20 mouse cellular contexts compared by ENCODE assay signal in the genomic region with DNA sequence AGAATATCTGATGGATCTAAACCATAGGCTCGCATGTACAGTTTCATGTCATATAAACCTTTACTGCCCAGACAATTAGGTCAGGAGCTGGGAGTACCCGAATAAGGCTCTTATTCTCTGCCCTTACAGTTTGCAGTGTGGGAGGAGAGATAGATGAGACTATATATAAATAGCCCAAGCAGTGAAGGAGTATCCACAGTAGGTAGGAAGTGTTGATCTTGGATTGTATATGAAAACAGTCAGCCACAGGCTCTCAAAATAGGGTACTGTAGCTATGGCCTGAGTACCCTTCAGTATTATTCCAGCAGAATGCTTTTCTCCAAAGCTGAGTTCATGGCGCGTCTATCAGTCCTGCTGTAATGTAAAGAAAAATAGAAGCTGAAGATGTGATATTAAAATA. TPM values are rescaled to one million over a fixed set of nuclear protein-coding genes. Genes with fewer than 3 reads are reported as not detected.
A peak's percentile ranks its signal among the peaks of the same experiment; 100 is the strongest.
DNase-seq lines count a peak whose midpoint lies in the region; ATAC-seq and TF ChIP-seq lines count a peak whose summit lies in the region.
"Had no signal": no experiment of that assay in that cellular context is flagged by ENCODE, and none has a peak within 500 bp of the region (broad histone marks: within the 10 kb centered on the region; RNA-seq: fewer than 3 reads in every experiment).

No protein-coding gene starts in this region.

- no peaks in the 10 kb centered on the region for H3K27me3 ChIP-seq in kidney, embryonic 15.5 days
- H3K27me3 ChIP-seq: embryonic facial prominence, embryonic 12.5 days; forebrain, embryonic 13.5 days; forebrain, embryonic 15.5 days had no signal

- no peaks in the 10 kb centered on the region for H3K4me1 ChIP-seq in kidney, embryonic 15.5 days
- H3K4me1 ChIP-seq in cortical plate, adult 2 months (ENCODE audit: control insufficient read depth, insufficient read depth, low read length) = peaks cover 5% of the 10 kb centered on the region
- H3K4me1 ChIP-seq: embryonic facial prominence, embryonic 10.5 days; forebrain, embryonic 13.5 days; forebrain, embryonic 15.5 days had no signal

- no peaks in the 10 kb centered on the region for H3K36me3 ChIP-seq in kidney, embryonic 15.5 days
- H3K36me3 ChIP-seq: embryonic facial prominence, embryonic 12.5 days; forebrain, embryonic 15.5 days had no signal

- intact Hi-C loops in left cerebral cortex, adult 2 months (cut with DNase I) = no loop called here
- intact Hi-C loops in left cerebral cortex, postnatal 4 days (cut with DNase I) = no loop called here

- H3K9ac ChIP-seq in kidney, embryonic 15.5 days = no peak overlapping the region
- H3K9ac ChIP-seq: embryonic facial prominence, embryonic 12.5 days; forebrain, embryonic 13.5 days; forebrain, embryonic 15.5 days; forebrain, postnatal 0 days had no signal

- WGBS in kidney, embryonic 15.5 days = 69% methylated on average over 4 of the region's 4 CpGs

- no peak for DNase-seq in kidney, postnatal 10 days
- DNase-seq in left cerebral cortex, adult 2 months (ENCODE audit: extremely low spot score in 1 of 2, low spot score in 2 of 2) = no peak
- DNase-seq in left cerebral cortex, postnatal 4 days = no peak
- peak; percentile 33 for DNase-seq in brain, adult 2 months (ENCODE audit: low read depth, low spot score)
- no peak for DNase-seq in cerebellum, postnatal 36 days
- DNase-seq: adrenal gland, adult 2 months; adrenal gland, postnatal 10 days; adrenal gland, postnatal 25 days; cerebellum, adult 11-12 months; cerebellum, adult 2 months; cerebellum, adult 9-10 months; cerebellum, postnatal 10 days; cerebellum, postnatal 25 days; forebrain, postnatal 0 days had no signal

- TF ChIP-seq CTCF in left cerebral cortex, adult 2 months (IDR thresholded peaks at IDR 0.05) = no peak
- no peak for TF ChIP-seq CTCF in cortical plate, adult 2 months (IDR thresholded peaks at IDR 0.05; ENCODE audit: extremely low read depth, insufficient read depth, low read length)

- 0 out of 2 replicates have a peak, but pooled peaks have one; percentile 29 for ATAC-seq in kidney, embryonic 15.5 days (replicated peaks; ENCODE audit: low FRiP score)
- ATAC-seq: forebrain, embryonic 13.5 days; forebrain, embryonic 15.5 days; forebrain, postnatal 0 days had no signal

- no peaks in the 10 kb centered on the region for H3K9me3 ChIP-seq in kidney, embryonic 15.5 days (replicated peaks)
- H3K9me3 ChIP-seq: embryonic facial prominence, embryonic 10.5 days; embryonic facial prominence, embryonic 12.5 days; forebrain, embryonic 13.5 days; forebrain, embryonic 15.5 days had no signal

- H3K27ac ChIP-seq in kidney, embryonic 15.5 days = no peak overlapping the region
- H3K27ac ChIP-seq in left cerebral cortex, adult 2 months = peak overlapping the region; percentile 54
- peak overlapping the region; percentile 59 for H3K27ac ChIP-seq in cortical plate, adult 2 months (ENCODE audit: insufficient read depth, low read length)
- H3K27ac ChIP-seq: embryonic facial prominence, embryonic 10.5 days; embryonic facial prominence, embryonic 12.5 days; forebrain, embryonic 13.5 days; forebrain, embryonic 15.5 days had no signal

- no peak overlapping the region for H3K4me3 ChIP-seq in kidney, embryonic 15.5 days (replicated peaks)
- no peak overlapping the region for H3K4me3 ChIP-seq in left cerebral cortex, adult 2 months
- H3K4me3 ChIP-seq in cortical plate, adult 2 months (ENCODE audit: insufficient read depth, low read length) = no peak overlapping the region
- H3K4me3 ChIP-seq: embryonic facial prominence, embryonic 10.5 days; embryonic facial prominence, embryonic 12.5 days; forebrain, embryonic 13.5 days; forebrain, embryonic 15.5 days had no signal

- TF ChIP-seq POLR2A in cortical plate, adult 2 months (IDR thresholded peaks at IDR 0.05; ENCODE audit: extremely low read depth, insufficient read depth, low read length) = no peak

- no peak overlapping the region for H3K4me2 ChIP-seq in kidney, embryonic 15.5 days
- H3K4me2 ChIP-seq: embryonic facial prominence, embryonic 12.5 days; forebrain, embryonic 13.5 days; forebrain, embryonic 15.5 days had no signal

RNA-seq across cellular contexts. Expression of a gene that starts 27.9 kb away (rescaled TPM):
- 17.0 and 18.4 TPM in 2 replicates for polyA plus RNA-seq in kidney, embryonic 15.5 days (2015; fragmentation: Nextera tagmentation; extraction: Ambion mirVana)
- total RNA-seq in left cerebral cortex, adult 2 months (2021) = 10 to 100 TPM; 32.7 to 37.5 TPM
- 10 to 100 TPM; 24.3 to 27.2 TPM for total RNA-seq in left cerebral cortex, postnatal 4 days (2021)
- polyA plus RNA-seq in cortical plate, adult 2 months (2012; rRNA removed) = 13.1 and 14.0 TPM in 2 replicates
